Mouse (Mus musculus): ENCODE data around the gene Rras.

DNA sequence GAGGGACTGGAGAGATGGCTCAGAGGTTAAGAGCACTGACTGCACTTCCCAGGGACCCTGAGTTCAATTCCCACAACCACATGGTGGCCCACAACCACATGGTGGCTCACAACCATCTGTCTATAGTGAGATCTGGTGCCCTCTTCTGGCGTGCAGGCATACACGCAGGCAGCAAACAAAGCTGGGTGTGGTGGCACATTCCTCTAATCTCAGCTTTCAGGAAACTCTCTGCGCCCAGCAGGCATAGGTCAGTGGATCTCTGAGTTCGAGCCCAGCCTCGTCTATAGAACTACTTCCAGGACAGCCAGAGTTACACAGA is 50.2 kb downstream of the Rras start:
- TF ChIP-seq CTCF (IDR thresholded peaks at IDR 0.05; ENCODE audit: extremely low read depth, insufficient read depth, low read length), result peak; percentile 72
- no peak for TF ChIP-seq POLR2A (IDR thresholded peaks at IDR 0.05; ENCODE audit: extremely low read depth, insufficient read depth, low read length)

Measured in cortical plate, adult 2 months (tissue).